8 mouse cellular contexts compared by ENCODE assay signal in the genomic region with DNA sequence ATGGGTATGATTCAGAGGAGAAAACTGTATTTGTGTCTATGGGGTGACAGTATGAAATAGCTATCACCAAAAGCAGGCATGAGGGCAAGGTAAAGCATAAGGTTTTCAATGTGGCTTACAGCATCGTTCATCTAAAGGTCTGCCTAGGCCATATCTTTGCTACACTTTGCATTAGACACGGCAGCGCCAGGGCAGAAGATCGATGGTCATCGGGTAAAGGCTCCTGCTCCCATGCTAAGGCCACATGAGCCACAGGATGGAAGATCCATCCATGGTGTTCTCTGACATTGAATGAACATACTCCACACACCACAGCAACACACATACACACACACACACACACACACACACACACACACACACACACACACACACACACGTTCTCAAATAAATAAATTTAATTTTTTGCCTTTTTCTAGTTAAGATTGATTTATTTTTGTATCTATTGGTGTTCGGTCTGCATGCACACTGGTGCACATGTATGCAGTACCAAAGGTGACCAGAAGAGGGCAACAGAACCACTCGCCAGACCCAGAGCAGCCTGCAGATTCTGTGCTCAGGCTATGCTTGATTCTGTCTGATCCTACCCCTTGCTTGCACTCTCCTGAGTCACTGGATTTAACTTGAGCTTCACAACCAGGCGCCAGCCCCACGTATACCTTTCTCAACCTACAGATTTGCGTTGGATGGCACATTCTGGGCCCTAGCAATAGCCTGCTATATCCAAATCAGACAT. TPM values are rescaled to one million over a fixed set of nuclear protein-coding genes. Genes with fewer than 3 reads are reported as not detected.
DNase-seq lines count a peak whose midpoint lies in the region; ATAC-seq lines count a peak whose summit lies in the region.

No protein-coding gene starts in this region.

- H3K4me2 ChIP-seq in intestine, embryonic 14.5 days (ENCODE audit: low read length) = no peak overlapping the region
- no peak overlapping the region for H3K4me2 ChIP-seq in intestine, embryonic 16.5 days (ENCODE audit: low read depth, low read length)
- H3K4me2 ChIP-seq in midbrain, embryonic 12.5 days (replicated peaks) = no peak overlapping the region

- ATAC-seq in intestine, embryonic 14.5 days (replicated peaks; ENCODE audit: low FRiP score, low TSS enrichment, low read depth) = 0 out of 2 replicates have a peak, but pooled peaks have one; percentile 55
- ATAC-seq in intestine, embryonic 16.5 days = no peak
- peak; percentile 90 for ATAC-seq in midbrain, embryonic 12.5 days (ENCODE audit: low FRiP score, low read depth)

- no peak overlapping the region for H3K4me3 ChIP-seq in intestine, embryonic 14.5 days (ENCODE audit: low read depth, low read length)
- H3K4me3 ChIP-seq in intestine, embryonic 16.5 days (ENCODE audit: low read length) = no peak overlapping the region
- H3K4me3 ChIP-seq in midbrain, embryonic 12.5 days = no peak overlapping the region

- H3K4me1 ChIP-seq in intestine, embryonic 14.5 days (replicated peaks; ENCODE audit: control insufficient read depth, insufficient read depth, low read length) = no peaks in the 10 kb centered on the region
- no peaks in the 10 kb centered on the region for H3K4me1 ChIP-seq in intestine, embryonic 16.5 days (ENCODE audit: control insufficient read depth, insufficient read depth, low read length)
- H3K4me1 ChIP-seq in midbrain, embryonic 12.5 days = no peaks in the 10 kb centered on the region

- H3K9me3 ChIP-seq in intestine, embryonic 14.5 days (ENCODE audit: control insufficient read depth, low read length) = no peaks in the 10 kb centered on the region
- H3K9me3 ChIP-seq in intestine, embryonic 16.5 days (ENCODE audit: control insufficient read depth, low read length) = no peaks in the 10 kb centered on the region
- H3K9me3 ChIP-seq in midbrain, embryonic 12.5 days = no peaks in the 10 kb centered on the region

- H3K9ac ChIP-seq in intestine, embryonic 14.5 days (ENCODE audit: low read length) = no peak overlapping the region
- no peak overlapping the region for H3K9ac ChIP-seq in intestine, embryonic 16.5 days (ENCODE audit: low read depth, low read length)
- no peak overlapping the region for H3K9ac ChIP-seq in midbrain, embryonic 12.5 days (replicated peaks)

- H3K27me3 ChIP-seq in intestine, embryonic 14.5 days (replicated peaks; ENCODE audit: control insufficient read depth, insufficient read depth, low read length) = no peaks in the 10 kb centered on the region
- H3K27me3 ChIP-seq in intestine, embryonic 16.5 days (replicated peaks; ENCODE audit: control insufficient read depth, insufficient read depth, low read length) = no peaks in the 10 kb centered on the region
- no peaks in the 10 kb centered on the region for H3K27me3 ChIP-seq in midbrain, embryonic 12.5 days

- H3K36me3 ChIP-seq in intestine, embryonic 14.5 days (ENCODE audit: control insufficient read depth, insufficient read depth, low read length) = no peaks in the 10 kb centered on the region
- no peaks in the 10 kb centered on the region for H3K36me3 ChIP-seq in intestine, embryonic 16.5 days (ENCODE audit: control insufficient read depth, insufficient read depth, low read length)
- no peaks in the 10 kb centered on the region for H3K36me3 ChIP-seq in midbrain, embryonic 12.5 days

- H3K27ac ChIP-seq in intestine, embryonic 14.5 days (ENCODE audit: low read depth) = no peak overlapping the region
- no peak overlapping the region for H3K27ac ChIP-seq in intestine, embryonic 16.5 days (ENCODE audit: low read length)
- H3K27ac ChIP-seq in midbrain, embryonic 12.5 days (replicated peaks) = no peak overlapping the region

- peak; percentile 81 for DNase-seq in intestine, embryonic 14.5 days (ENCODE audit: low spot score)
- DNase-seq in cerebellum, postnatal 10 days = peak; percentile 83 to 89
- DNase-seq in frontal cortex, postnatal 14 days (ENCODE audit: low spot score in 2 of 2) = peak; percentile 20 to 49
- peak; percentile 65 for DNase-seq in induced T-regulatory cell, adult 2 months (ENCODE audit: low read depth)
- peak; percentile 71 to 74 for DNase-seq in left cerebral cortex, postnatal 25 days (ENCODE audit: low spot score in 2 of 2)
- DNase-seq in spleen, postnatal 10 days (ENCODE audit: low spot score in 2 of 2) = peak; percentile 28 to 58

- 38% methylated on average over 11 of the region's 11 CpGs for WGBS in intestine, embryonic 14.5 days
- 44% methylated on average over 11 of the region's 11 CpGs for WGBS in intestine, embryonic 16.5 days
- 37% methylated on average over 11 of the region's 11 CpGs for WGBS in midbrain, embryonic 12.5 days

- intact Hi-C loops in left cerebral cortex, postnatal 25 days (cut with DNase I) = no loop called here

RNA-seq across cellular contexts. Expression of gene Scg3, which starts 36.3 kb away (rescaled TPM):
- 10.4 and 10.9 TPM in 2 replicates for polyA plus RNA-seq in intestine, embryonic 14.5 days (2014; fragmentation: Nextera tagmentation; extraction: Ambion mirVana)
- polyA plus RNA-seq in intestine, embryonic 16.5 days (2015; fragmentation: Nextera tagmentation; extraction: Ambion mirVana) = 8.2 and 8.5 TPM in 2 replicates
- total RNA-seq in left cerebral cortex, postnatal 25 days (2021) = 100 to 1,000 TPM; 296 to 315 TPM
- polyA plus RNA-seq in midbrain, embryonic 12.5 days (2016; fragmentation: Nextera tagmentation; extraction: Ambion mirVana) = 85.0 and 93.0 TPM in 2 replicates

RNA-seq across cellular contexts. Expression of gene Bmp5, which starts 55.0 kb away (rescaled TPM):
- polyA plus RNA-seq in intestine, embryonic 14.5 days (2014; fragmentation: Nextera tagmentation; extraction: Ambion mirVana) = 9.8 and 11.2 TPM in 2 replicates
- 7.2 and 7.8 TPM in 2 replicates for polyA plus RNA-seq in intestine, embryonic 16.5 days (2015; fragmentation: Nextera tagmentation; extraction: Ambion mirVana)
- 1 to 10 TPM; 1.3 TPM for total RNA-seq in left cerebral cortex, postnatal 25 days (2021)
- 3.5 and 4.0 TPM in 2 replicates for polyA plus RNA-seq in midbrain, embryonic 12.5 days (2016; fragmentation: Nextera tagmentation; extraction: Ambion mirVana)

Comparison
In these comparisons a context has a peak if more than half of its experiments do, and no peak if none do; other contexts are left out.
1. DNase-seq: peak in every context shown above with its lines; median percentile 86 in cerebellum, postnatal 10 days; 81 in intestine, embryonic 14.5 days; 72 in left cerebral cortex, postnatal 25 days; 65 in induced T-regulatory cell, adult 2 months; 43 in spleen, postnatal 10 days; 34 in frontal cortex, postnatal 14 days.